Mouse (Mus musculus) spleen, adult 2 months (tissue): ENCODE data around the gene Itpr3. TPM values are rescaled to one million over a fixed set of nuclear protein-coding genes. Genes with fewer than 3 reads are reported as not detected.

Source experiments
- DNase-seq, 2 experiments: peaks; one replicate each; pipeline versions ENCODE4 v3.0.0 to v3.0.0-alpha.2; 2012 to 2021; ENCODE audit warnings: low spot score in 2 of 2, low read depth in 1 of 2
- H3K27ac ChIP-seq: fragments of 200-500 bp; 2 replicates; pipeline ENCODE4 v1.5.1; 2012; ENCODE audit warnings: low read length, inconsistent platforms; ENCODE audit not compliant: insufficient read depth
- H3K27me3 ChIP-seq: fragments of 200-500 bp; 2 replicates; pipeline ENCODE4 v1.6.1; 2012; ENCODE audit warnings: mild to moderate bottlenecking, moderate library complexity, low read length, inconsistent platforms; ENCODE audit not compliant: control insufficient read depth, insufficient read depth
- H3K36me3 ChIP-seq: fragments of 200-500 bp; 2 replicates; pipeline ENCODE4 v1.6.1; 2012; ENCODE audit warnings: mild to moderate bottlenecking, low read length, inconsistent platforms; ENCODE audit not compliant: control insufficient read depth, insufficient read depth
- H3K4me1 ChIP-seq: fragments of 200-500 bp; 2 replicates; pipeline ENCODE4 v1.6.1; 2011; ENCODE audit warnings: inconsistent platforms; ENCODE audit not compliant: control insufficient read depth, insufficient read depth, insufficient read length
- H3K4me3 ChIP-seq: fragments of 200-500 bp; 2 replicates; pipeline ENCODE4 v1.5.1; 2011; ENCODE audit warnings: mild to moderate bottlenecking, inconsistent platforms; ENCODE audit not compliant: insufficient read depth, insufficient read length; ENCODE audit errors: extremely low read depth
- CTCF ChIP-seq: fragments of 200-500 bp; IDR thresholded peaks from 2 replicates; pipeline ENCODE4 v1.5.1; 2011; ENCODE audit warnings: mild to moderate bottlenecking, inconsistent platforms; ENCODE audit not compliant: insufficient read depth, insufficient read length, insufficient replicate concordance; ENCODE audit errors: extremely low read depth
- POLR2A ChIP-seq: fragments of 200-500 bp; IDR thresholded peaks from 2 replicates; pipeline ENCODE4 v1.6.1; 2011; ENCODE audit warnings: low read depth, low read length, inconsistent platforms
- WGBS: fragments of 180-500 bp; shearing (Covaris S2); methylation state at CpG from one replicate; pipeline ENCODE4 v1.1.7; 2018; 5-methylcytosine and 5-hydroxymethylcytosine counted together
- polyA plus RNA-seq: library from polyadenylated mRNA; depleted of rRNA; stranded (reverse); fragments of >200 nt; gene quantifications from 2 replicates; pipeline ENCODE4 v1.2.3, GENCODE M21; 2012

Itpr3 gene
- polyA plus RNA-seq, 1 experiment: 50.9 TPM

GRCm38 (mm10) chr17:27018555-27019196 lies 38.4 kb upstream of the Itpr3 start:
- TF ChIP-seq CTCF (no peak), POLR2A (no peak)
- no peak for DNase-seq
- Histone ChIP-seq H3K27me3 (no peaks in the 10 kb centered on the region), H3K4me3 (no peak overlapping the region), H3K4me1 (peaks cover 3% of the 10 kb centered on the region; the same call in 1 of the 2 replicates), H3K27ac (peak overlapping the region; percentile 11; the same call in 1 of the 2 replicates), H3K36me3 (peaks cover 32% of the 10 kb centered on the region)
- 59% methylated on average over 12 of the region's 12 CpGs for WGBS

- 88% methylated on average over 14 of the region's 14 CpGs for WGBS
- peaks cover 39% of the 10 kb centered on the region for H3K36me3 ChIP-seq
- no peak overlapping the region for H3K4me3 ChIP-seq
- no peak overlapping the region for H3K27ac ChIP-seq
- TF ChIP-seq CTCF: no peak
- TF ChIP-seq POLR2A: no peak
- no peaks in the 10 kb centered on the region for H3K27me3 ChIP-seq
- peaks cover 13% of the 10 kb centered on the region; the same call in 1 of the 2 replicates for H3K4me1 ChIP-seq
- no peak for DNase-seq
These were observed 36.0 kb upstream of the Itpr3 start for GRCm38 (mm10) chr17:27021076-27021475.

GRCm38 (mm10) chr17:27021736-27022135 lies 35.4 kb upstream of the Itpr3 start:
- Histone ChIP-seq H3K36me3 (peaks cover 39% of the 10 kb centered on the region), H3K4me1 (peaks cover 17% of the 10 kb centered on the region; the same call in 1 of the 2 replicates), H3K4me3 (no peak overlapping the region), H3K27me3 (no peaks in the 10 kb centered on the region), H3K27ac (no peak overlapping the region)
- WGBS: 95% methylated on average over 9 of the region's 9 CpGs
- no peak for TF ChIP-seq CTCF
- TF ChIP-seq POLR2A: no peak
- no peak for DNase-seq

GRCm38 (mm10) chr17:27023342-27023741 lies 33.8 kb upstream of the Itpr3 start:
- Histone ChIP-seq H3K27ac (no peak overlapping the region), H3K4me1 (peaks cover 20% of the 10 kb centered on the region; the same call in 1 of the 2 replicates)
- 92% methylated on average over 4 of the region's 4 CpGs for WGBS

GRCm38 (mm10) chr17:27025326-27025902 lies 31.7 kb upstream of the Itpr3 start:
- H3K4me1 ChIP-seq: peaks cover 18% of the 10 kb centered on the region; the same call in 1 of the 2 replicates
- TF ChIP-seq CTCF: no peak
- no peak for TF ChIP-seq POLR2A
- DNase-seq: no peak
- no peaks in the 10 kb centered on the region for H3K27me3 ChIP-seq
- 73% methylated on average over 17 of the region's 17 CpGs for WGBS
- H3K36me3 ChIP-seq: peaks cover 31% of the 10 kb centered on the region
- no peak overlapping the region for H3K4me3 ChIP-seq
- peak overlapping the region; percentile 66 for H3K27ac ChIP-seq

More at GRCm38 (mm10) chr17:27023342-27023741, 33.8 kb upstream of the Itpr3 start:
- no peaks in the 10 kb centered on the region for H3K27me3 ChIP-seq
- DNase-seq: no peak
- no peak overlapping the region for H3K4me3 ChIP-seq
- no peak for TF ChIP-seq POLR2A
- TF ChIP-seq CTCF: no peak
- H3K36me3 ChIP-seq: peaks cover 39% of the 10 kb centered on the region

GRCm38 (mm10) chr17:27025951-27026350 lies 31.2 kb upstream of the Itpr3 start:
- Histone ChIP-seq H3K4me3 (no peak overlapping the region), H3K27ac (peak overlapping the region; percentile 31), H3K36me3 (peaks cover 27% of the 10 kb centered on the region), H3K4me1 (peaks cover 18% of the 10 kb centered on the region; the same call in 1 of the 2 replicates), H3K27me3 (no peaks in the 10 kb centered on the region)
- no peak for DNase-seq
- WGBS: 28% methylated on average over 3 of the region's 3 CpGs
- TF ChIP-seq CTCF (no peak), POLR2A (no peak)
